Comparison of ENCODE assay signal across 23 mouse cellular contexts in the genomic region with DNA sequence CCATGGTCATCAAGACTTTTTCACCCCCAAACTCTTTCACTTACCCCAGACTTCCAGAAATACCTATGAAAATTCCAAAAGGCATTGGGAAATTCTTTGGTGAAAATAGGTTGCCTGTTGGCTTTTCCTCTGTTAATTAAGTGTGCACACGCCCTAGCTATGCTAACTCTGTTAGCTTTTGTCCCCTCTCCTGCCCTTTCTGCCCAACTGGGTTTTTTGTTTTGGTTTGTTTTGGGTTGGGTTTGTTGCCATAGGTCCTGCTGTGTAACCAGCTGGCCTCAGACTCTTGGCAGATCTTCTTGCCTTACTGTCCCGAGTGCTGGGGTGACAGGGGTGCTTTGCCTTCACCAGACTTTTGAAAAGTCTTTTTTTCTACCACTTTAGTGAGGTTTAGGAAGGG. TPM values are rescaled to one million over a fixed set of nuclear protein-coding genes. Genes with fewer than 3 reads are reported as not detected.
DNase-seq lines count a peak whose midpoint lies in the region; ATAC-seq and TF ChIP-seq lines count a peak whose summit lies in the region.
"Had no signal": no experiment of that assay in that cellular context is flagged by ENCODE, and none has a peak within 500 bp of the region (broad histone marks: within the 10 kb centered on the region; RNA-seq: fewer than 3 reads in every experiment).

No protein-coding gene starts in this region.

- H3K27ac ChIP-seq in midbrain, embryonic 11.5 days (ENCODE audit: low read depth, low read length): no peak overlapping the region
- H3K27ac ChIP-seq in midbrain, embryonic 14.5 days (replicated peaks; ENCODE audit: low read depth, low read length): no peak overlapping the region
- peak overlapping the region; percentile 53; the same call in 1 of the 2 replicates for H3K27ac ChIP-seq in small intestine, adult 2 months (ENCODE audit: insufficient read depth, low read depth, low read length)
- no peak overlapping the region for H3K27ac ChIP-seq in intestine, embryonic 15.5 days
- H3K27ac ChIP-seq: embryonic facial prominence, embryonic 15.5 days; forebrain, embryonic 10.5 days; gastrocnemius, adult 2 months; kidney, postnatal 0 days; liver, embryonic 13.5 days had no signal

- DNase-seq in midbrain, embryonic 11.5 days (ENCODE audit: low spot score, missing footprints): peak; percentile 65
- no peak for DNase-seq in midbrain, embryonic 14.5 days
- DNase-seq in adipocyte (ENCODE audit: low spot score): peak; percentile 37
- peak; percentile 90 for DNase-seq in cerebellum, adult 9-10 months
- DNase-seq in heart, postnatal 4 days: no peak
- DNase-seq in ovary, adult 18-20 months (ENCODE audit: low spot score): no peak
- DNase-seq: adrenal gland, postnatal 25 days; gastrocnemius, adult 2 months; heart, adult 18-20 months; liver, embryonic 13.5 days; right cerebral cortex, postnatal 14 days; thymus, postnatal 14 days had no signal

- no peaks in the 10 kb centered on the region for H3K9me3 ChIP-seq in midbrain, embryonic 11.5 days (ENCODE audit: control insufficient read depth, low read length)
- no peaks in the 10 kb centered on the region for H3K9me3 ChIP-seq in midbrain, embryonic 14.5 days (ENCODE audit: control insufficient read depth, low read length)
- no peaks in the 10 kb centered on the region for H3K9me3 ChIP-seq in intestine, embryonic 15.5 days
- H3K9me3 ChIP-seq: embryonic facial prominence, embryonic 15.5 days; forebrain, embryonic 10.5 days; liver, embryonic 13.5 days had no signal

- H3K4me3 ChIP-seq in midbrain, embryonic 11.5 days (ENCODE audit: low read depth, low read length): no peak overlapping the region
- H3K4me3 ChIP-seq in midbrain, embryonic 14.5 days (replicated peaks; ENCODE audit: low read depth, low read length): no peak overlapping the region
- no peak overlapping the region for H3K4me3 ChIP-seq in small intestine, adult 2 months (ENCODE audit: low read depth, low read length)
- no peak overlapping the region for H3K4me3 ChIP-seq in intestine, embryonic 15.5 days (replicated peaks)
- H3K4me3 ChIP-seq: embryonic facial prominence, embryonic 15.5 days; forebrain, embryonic 10.5 days; gastrocnemius, adult 2 months; liver, embryonic 13.5 days had no signal

- no peaks in the 10 kb centered on the region for H3K36me3 ChIP-seq in midbrain, embryonic 11.5 days (ENCODE audit: control insufficient read depth, insufficient read depth, low read length)
- no peaks in the 10 kb centered on the region for H3K36me3 ChIP-seq in midbrain, embryonic 14.5 days (ENCODE audit: control insufficient read depth, insufficient read depth, low read length)
- H3K36me3 ChIP-seq in small intestine, adult 2 months (ENCODE audit: control insufficient read depth, insufficient read depth, low read length): no peaks in the 10 kb centered on the region
- H3K36me3 ChIP-seq in intestine, embryonic 15.5 days: no peaks in the 10 kb centered on the region
- H3K36me3 ChIP-seq: embryonic facial prominence, embryonic 15.5 days; forebrain, embryonic 10.5 days; G1E; liver, embryonic 13.5 days had no signal

- no peak overlapping the region for H3K9ac ChIP-seq in midbrain, embryonic 11.5 days (ENCODE audit: low read length)
- H3K9ac ChIP-seq in midbrain, embryonic 14.5 days (replicated peaks; ENCODE audit: low read length): no peak overlapping the region
- no peak overlapping the region for H3K9ac ChIP-seq in intestine, embryonic 15.5 days
- H3K9ac ChIP-seq: embryonic facial prominence, embryonic 15.5 days; liver, embryonic 13.5 days had no signal

- H3K27me3 ChIP-seq in midbrain, embryonic 11.5 days (ENCODE audit: control insufficient read depth, insufficient read depth, low read length): no peaks in the 10 kb centered on the region
- H3K27me3 ChIP-seq in midbrain, embryonic 14.5 days (ENCODE audit: control insufficient read depth, insufficient read depth, low read length): no peaks in the 10 kb centered on the region
- H3K27me3 ChIP-seq in small intestine, adult 2 months (ENCODE audit: control insufficient read depth, insufficient read depth, low read length): no peaks in the 10 kb centered on the region
- H3K27me3 ChIP-seq in intestine, embryonic 15.5 days (replicated peaks): no peaks in the 10 kb centered on the region
- H3K27me3 ChIP-seq: embryonic facial prominence, embryonic 15.5 days; liver, embryonic 13.5 days had no signal

- ATAC-seq in midbrain, embryonic 11.5 days (ENCODE audit: low FRiP score): no peak
- ATAC-seq in midbrain, embryonic 14.5 days (ENCODE audit: low FRiP score, low TSS enrichment): no peak
- no peak for ATAC-seq in intestine, embryonic 15.5 days
- ATAC-seq: intestine, embryonic 16.5 days; midbrain, embryonic 16.5 days had no signal

- no peak overlapping the region for H3K4me2 ChIP-seq in midbrain, embryonic 11.5 days
- no peak overlapping the region for H3K4me2 ChIP-seq in midbrain, embryonic 14.5 days (ENCODE audit: low read length)
- H3K4me2 ChIP-seq in intestine, embryonic 15.5 days (replicated peaks): no peak overlapping the region
- H3K4me2 ChIP-seq: embryonic facial prominence, embryonic 15.5 days; liver, embryonic 13.5 days had no signal

- 14% methylated on average over 2 of the region's 2 CpGs for WGBS in midbrain, embryonic 11.5 days
- WGBS in midbrain, embryonic 14.5 days: 9% methylated on average over 2 of the region's 2 CpGs
- 14% methylated on average over 2 of the region's 2 CpGs for WGBS in small intestine, adult 2 months
- WGBS in intestine, embryonic 15.5 days: 43% methylated on average over 2 of the region's 2 CpGs

- no peaks in the 10 kb centered on the region for H3K4me1 ChIP-seq in midbrain, embryonic 11.5 days (ENCODE audit: control insufficient read depth, insufficient read depth, low read length)
- no peaks in the 10 kb centered on the region for H3K4me1 ChIP-seq in midbrain, embryonic 14.5 days (ENCODE audit: control insufficient read depth, insufficient read depth, low read length)
- peaks cover 7% of the 10 kb centered on the region; the same call in 1 of the 2 replicates for H3K4me1 ChIP-seq in small intestine, adult 2 months (ENCODE audit: control insufficient read depth, insufficient read depth, insufficient read length, low read length)
- H3K4me1 ChIP-seq in intestine, embryonic 15.5 days (replicated peaks): no peaks in the 10 kb centered on the region
- H3K4me1 ChIP-seq: embryonic facial prominence, embryonic 15.5 days had no signal

- TF ChIP-seq CTCF in small intestine, adult 2 months (IDR thresholded peaks at IDR 0.05; ENCODE audit: extremely low read depth, insufficient read length, insufficient replicate concordance, low read depth, low read length): no peak

- TF ChIP-seq POLR2A in small intestine, adult 2 months (IDR thresholded peaks at IDR 0.05; ENCODE audit: low read depth, low read length): no peak

RNA-seq across cellular contexts. Expression of a gene that starts 13.7 kb away (rescaled TPM):
- polyA plus RNA-seq in midbrain, embryonic 11.5 days (2014; fragmentation: Nextera tagmentation; extraction: Ambion mirVana): 11.9 and 13.8 TPM in 2 replicates
- polyA plus RNA-seq in midbrain, embryonic 14.5 days (2014; fragmentation: Nextera tagmentation; extraction: Ambion mirVana): 26.4 and 51.8 TPM in 2 replicates
- polyA plus RNA-seq in small intestine, adult 2 months (2012; rRNA removed): 5.1 and 9.6 TPM in 2 replicates
- 14.6 and 14.7 TPM in 2 replicates for polyA plus RNA-seq in intestine, embryonic 15.5 days (2015; fragmentation: Nextera tagmentation; extraction: Ambion mirVana)
- total RNA-seq in heart, postnatal 4 days (2021): 100 to 1,000 TPM in 1 of 2 experiments, 10 to 100 TPM in 1; 99.8 to 101 TPM

RNA-seq across cellular contexts. Expression of a gene that starts 29.3 kb away (rescaled TPM):
- polyA plus RNA-seq in midbrain, embryonic 11.5 days (2014; fragmentation: Nextera tagmentation; extraction: Ambion mirVana): 0.10 TPM in 1 of 2 replicates, not detected in the other
- 0.11 TPM in 1 of 2 replicates, not detected in the other for polyA plus RNA-seq in midbrain, embryonic 14.5 days (2014; fragmentation: Nextera tagmentation; extraction: Ambion mirVana)
- 2.0 and 5.7 TPM in 2 replicates for polyA plus RNA-seq in small intestine, adult 2 months (2012; rRNA removed)
- polyA plus RNA-seq in intestine, embryonic 15.5 days (2015; fragmentation: Nextera tagmentation; extraction: Ambion mirVana): 1.3 TPM in 2 replicates
- total RNA-seq in heart, postnatal 4 days (2021): under 1 TPM; 0.14 to 0.29 TPM
- total RNA-seq: gastrocnemius, adult 2 months; layer of hippocampus, adult 18-20 months; left cerebral cortex, adult 18-20 months had no signal
- polyA plus RNA-seq: C2C12; G1E; kidney, postnatal 0 days; midbrain, embryonic 16.5 days had no signal

Comparison
In these comparisons a context has a peak if more than half of its experiments do, and no peak if none do; other contexts are left out.
1. DNase-seq: peak in midbrain, embryonic 11.5 days (single experiment), adipocyte (single experiment) and cerebellum, adult 9-10 months (single experiment); none in midbrain, embryonic 14.5 days (single experiment), heart, postnatal 4 days (single experiment) and ovary, adult 18-20 months (single experiment).